Mouse (Mus musculus): ENCODE measurements at regions not wholly inside any gene's neighbourhood (a gene's known extent, or its start where the extent isn't known, plus 50 kb on each side); places are given as distances from the start of the nearest gene placed in this dataset.

DNA sequence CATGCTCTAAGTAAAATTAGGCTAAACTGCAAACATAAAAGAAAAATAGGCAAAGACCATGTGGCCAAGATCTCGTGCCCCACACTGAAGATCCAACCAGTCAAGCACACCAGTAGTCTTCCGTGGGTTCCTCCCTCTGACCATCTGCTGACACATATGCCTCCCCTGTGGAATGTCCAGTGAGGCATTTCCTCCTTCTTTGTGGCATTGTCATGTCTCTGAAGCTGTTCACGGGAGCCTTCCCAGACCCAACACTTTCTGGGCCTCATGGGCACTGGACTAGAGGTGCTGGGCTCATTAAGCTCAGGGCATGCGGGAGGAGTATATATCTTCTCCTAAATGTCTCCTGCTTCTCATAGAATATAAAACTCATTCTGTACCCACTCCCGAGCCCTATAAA is 237.3 kb upstream of the Hes1 start:
- no peak for ATAC-seq (replicated peaks; ENCODE audit: low FRiP score, low TSS enrichment, poor library complexity, severe bottlenecking)

DNA sequence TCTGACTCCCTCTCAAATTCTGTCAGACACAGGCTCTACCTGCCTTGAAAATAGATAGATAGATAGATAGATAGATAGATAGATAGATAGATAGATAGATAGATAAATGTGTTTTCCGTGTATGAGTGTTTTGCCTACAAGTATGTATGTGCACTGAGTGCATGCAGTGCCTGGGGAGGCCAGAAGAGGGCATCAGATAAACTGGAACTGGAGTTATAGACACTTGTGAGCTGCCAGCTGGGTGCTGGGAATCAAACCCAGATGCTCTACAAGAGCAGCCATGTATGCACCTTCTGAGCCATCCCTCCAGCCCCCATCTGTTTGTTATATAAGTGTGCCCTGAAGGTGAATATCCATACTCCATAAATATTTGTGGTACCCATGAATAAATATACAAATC is 236.4 kb upstream of the Hes1 start:
- no peak for ATAC-seq (replicated peaks; ENCODE audit: low FRiP score, low TSS enrichment, poor library complexity, severe bottlenecking)

GRCm38 (mm10) chr16:29829457-29829856 is 234.7 kb upstream of the Hes1 start:
- no peak for ATAC-seq (replicated peaks; ENCODE audit: low FRiP score, low TSS enrichment, poor library complexity, severe bottlenecking)

DNA sequence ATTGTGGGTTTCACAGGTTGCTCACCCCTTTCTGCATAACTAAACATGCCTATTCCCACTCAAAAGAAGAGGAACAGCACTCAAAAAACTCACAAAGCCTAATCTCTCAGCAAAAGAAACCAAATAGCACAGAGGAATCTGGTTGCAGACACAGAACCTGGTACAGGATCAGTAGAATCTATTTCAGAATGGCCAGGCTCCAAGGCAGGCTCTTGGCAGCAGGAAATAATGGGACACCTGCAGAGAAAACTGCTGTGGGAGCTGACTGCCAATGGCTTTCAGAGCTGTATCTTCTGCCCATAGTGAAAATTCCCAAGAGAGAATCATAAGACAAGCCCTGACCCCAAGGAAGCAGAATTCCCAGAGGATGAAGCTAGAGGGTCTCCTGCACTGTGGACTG is 234.1 kb upstream of the Hes1 start:
- no peak for ATAC-seq (replicated peaks; ENCODE audit: low FRiP score, low TSS enrichment, poor library complexity, severe bottlenecking)

DNA sequence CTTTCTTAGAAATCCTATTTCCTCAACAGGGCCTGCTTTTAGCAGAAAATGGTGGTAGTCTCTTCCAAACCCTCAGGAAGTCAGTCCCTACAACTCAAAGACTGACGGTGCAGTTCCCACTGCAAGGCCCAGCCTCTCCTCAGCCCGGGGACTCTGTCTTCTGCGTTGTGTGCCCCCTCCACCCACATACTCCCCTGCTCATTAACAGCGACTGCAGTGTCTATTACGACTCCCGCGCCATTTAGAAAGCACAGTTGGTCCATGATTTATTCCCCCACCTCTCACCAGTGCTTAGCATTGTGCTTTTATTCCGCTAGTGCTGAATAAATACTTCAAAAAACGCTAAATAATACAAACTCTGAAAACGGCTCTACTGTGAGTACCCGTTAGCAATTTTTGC is 230.9 kb upstream of the Hes1 start:
- ATAC-seq (replicated peaks; ENCODE audit: low FRiP score, low TSS enrichment, poor library complexity, severe bottlenecking): no peak

DNA sequence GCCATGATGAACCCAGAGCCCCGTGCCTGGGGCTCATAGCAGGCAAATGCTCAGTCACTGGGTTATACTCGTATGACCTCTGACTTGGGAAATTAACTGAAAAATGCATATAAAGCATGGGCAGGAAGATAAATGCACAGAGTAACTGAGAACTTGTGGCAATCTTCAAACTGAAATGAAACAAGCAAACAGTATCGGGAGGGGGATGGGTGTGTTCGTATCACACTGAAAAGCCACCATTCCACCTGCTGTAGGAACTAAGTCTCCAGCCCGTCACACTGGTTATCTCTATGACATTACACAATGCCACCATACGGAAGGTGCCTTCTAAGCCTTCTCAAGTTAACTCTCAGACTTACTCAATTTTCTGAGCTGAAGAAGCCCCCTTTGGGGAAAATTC is 230.3 kb upstream of the Hes1 start:
- ATAC-seq (replicated peaks; ENCODE audit: low FRiP score, low TSS enrichment, poor library complexity, severe bottlenecking): peak; percentile 94

GRCm38 (mm10) chr16:29834669-29835068 is 229.5 kb upstream of the Hes1 start:
- no peak for ATAC-seq (replicated peaks; ENCODE audit: low FRiP score, low TSS enrichment, poor library complexity, severe bottlenecking)

- no peak for ATAC-seq (replicated peaks; ENCODE audit: low FRiP score, low TSS enrichment, poor library complexity, severe bottlenecking)
Observed at GRCm38 (mm10) chr16:29837025-29837629, 227.1 kb upstream of the Hes1 start.

- ATAC-seq (replicated peaks; ENCODE audit: low FRiP score, low TSS enrichment, poor library complexity, severe bottlenecking): no peak
Observed at GRCm38 (mm10) chr16:29837874-29838273, 226.3 kb upstream of the Hes1 start.

GRCm38 (mm10) chr16:29838981-29839661 is 225.1 kb upstream of the Hes1 start:
- ATAC-seq (replicated peaks; ENCODE audit: low FRiP score, low TSS enrichment, poor library complexity, severe bottlenecking): peak; percentile 74

GRCm38 (mm10) chr16:29839662-29840001 is 224.6 kb upstream of the Hes1 start:
- no peak for ATAC-seq (replicated peaks; ENCODE audit: low FRiP score, low TSS enrichment, poor library complexity, severe bottlenecking)

GRCm38 (mm10) chr16:29840412-29840811 is 223.8 kb upstream of the Hes1 start:
- ATAC-seq (replicated peaks; ENCODE audit: low FRiP score, low TSS enrichment, poor library complexity, severe bottlenecking): peak; percentile 25; the same call in 1 of the 2 replicates

DNA sequence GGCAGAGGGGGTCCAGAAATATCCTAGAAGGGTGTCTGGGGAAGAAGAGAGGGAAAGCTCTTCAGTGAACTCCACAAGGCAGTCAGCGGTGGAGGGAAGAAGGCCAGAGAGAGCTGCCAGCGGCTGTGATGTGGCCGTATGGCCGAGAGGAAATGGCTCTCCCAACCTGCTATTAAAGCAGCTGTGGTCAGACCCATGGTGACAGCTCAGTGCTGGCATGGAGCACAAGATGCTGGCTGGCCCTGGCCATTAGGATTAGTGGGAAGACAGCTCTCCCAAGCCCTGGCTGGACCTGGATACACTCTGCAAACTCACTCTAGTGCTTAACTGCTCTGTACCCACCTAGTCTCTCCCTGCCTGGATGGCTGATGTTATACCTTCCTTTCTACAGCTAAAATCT is 223.1 kb upstream of the Hes1 start:
- no peak for ATAC-seq (replicated peaks; ENCODE audit: low FRiP score, low TSS enrichment, poor library complexity, severe bottlenecking)

GRCm38 (mm10) chr16:29842071-29842470 is 222.1 kb upstream of the Hes1 start:
- no peak for ATAC-seq (replicated peaks; ENCODE audit: low FRiP score, low TSS enrichment, poor library complexity, severe bottlenecking)

DNA sequence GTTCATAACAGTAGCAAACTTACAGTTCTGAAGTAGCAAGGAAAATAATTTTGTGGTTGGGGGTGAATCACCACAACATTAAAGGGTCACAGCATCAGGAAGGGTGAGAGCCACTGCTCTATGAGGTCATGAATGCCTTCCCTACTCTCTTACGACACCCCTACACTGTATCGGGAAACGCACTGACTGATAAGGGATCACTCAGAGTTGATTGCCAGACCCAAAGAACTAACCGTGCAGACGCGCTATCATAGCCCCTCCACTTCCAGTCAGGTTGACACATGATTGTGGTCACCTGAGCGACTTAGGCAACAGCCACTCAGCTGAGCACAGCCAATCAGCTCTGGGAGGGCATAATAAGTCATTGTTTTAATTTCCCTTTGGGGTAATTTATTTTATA is 220.7 kb upstream of the Hes1 start:
- peak; percentile 30 for ATAC-seq (replicated peaks; ENCODE audit: low FRiP score, low TSS enrichment, poor library complexity, severe bottlenecking)

GRCm38 (mm10) chr16:29844706-29845596 is 219.2 kb upstream of the Hes1 start:
- peak; percentile 49 for ATAC-seq (replicated peaks; ENCODE audit: low FRiP score, low TSS enrichment, poor library complexity, severe bottlenecking)

- peak; percentile 89 for ATAC-seq (replicated peaks; ENCODE audit: low FRiP score, low TSS enrichment, poor library complexity, severe bottlenecking)
Observed at GRCm38 (mm10) chr16:29845597-29845986, 218.6 kb upstream of the Hes1 start.

DNA sequence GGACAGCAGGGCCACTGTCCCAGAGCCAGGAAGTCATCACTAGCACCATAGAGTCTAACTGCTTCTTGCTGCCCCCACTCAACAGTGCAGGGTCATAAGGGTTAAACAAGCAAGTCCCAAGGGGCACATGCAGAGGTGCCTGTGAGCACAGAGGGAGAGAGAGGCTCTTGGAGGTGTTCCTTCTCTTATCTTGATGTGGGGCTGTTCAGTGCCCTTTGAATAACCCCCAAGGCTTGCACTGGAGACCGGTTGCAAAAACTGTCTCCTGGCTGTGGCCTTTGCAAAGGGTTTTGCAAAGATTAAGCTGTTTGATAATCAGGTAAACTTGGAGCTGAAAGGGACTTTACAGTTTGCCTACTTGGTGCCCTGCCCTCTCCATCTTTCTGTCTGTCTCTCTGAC is 217.1 kb upstream of the Hes1 start:
- ATAC-seq (replicated peaks; ENCODE audit: low FRiP score, low TSS enrichment, poor library complexity, severe bottlenecking): no peak; the same call in 1 of the 2 replicates

DNA sequence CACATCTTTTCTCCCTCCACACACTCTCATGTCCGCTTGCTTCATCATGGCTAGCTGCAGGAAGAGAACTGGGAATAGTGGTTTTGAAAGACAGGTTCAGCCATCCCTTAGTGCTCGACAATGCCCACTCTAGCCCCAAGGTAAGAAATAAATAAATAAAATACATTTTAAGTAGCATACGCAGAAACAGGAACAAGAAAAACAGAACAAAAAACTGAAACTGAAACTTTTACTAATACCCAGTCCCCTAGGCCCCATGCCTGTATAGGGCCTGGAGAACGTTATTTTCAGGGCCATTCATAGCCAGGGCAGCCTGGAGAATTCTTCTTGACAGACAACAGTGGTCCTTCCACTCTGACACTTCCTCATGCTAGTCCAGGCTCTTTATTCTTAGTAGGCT is 216.4 kb upstream of the Hes1 start:
- ATAC-seq (replicated peaks; ENCODE audit: low FRiP score, low TSS enrichment, poor library complexity, severe bottlenecking): no peak

DNA sequence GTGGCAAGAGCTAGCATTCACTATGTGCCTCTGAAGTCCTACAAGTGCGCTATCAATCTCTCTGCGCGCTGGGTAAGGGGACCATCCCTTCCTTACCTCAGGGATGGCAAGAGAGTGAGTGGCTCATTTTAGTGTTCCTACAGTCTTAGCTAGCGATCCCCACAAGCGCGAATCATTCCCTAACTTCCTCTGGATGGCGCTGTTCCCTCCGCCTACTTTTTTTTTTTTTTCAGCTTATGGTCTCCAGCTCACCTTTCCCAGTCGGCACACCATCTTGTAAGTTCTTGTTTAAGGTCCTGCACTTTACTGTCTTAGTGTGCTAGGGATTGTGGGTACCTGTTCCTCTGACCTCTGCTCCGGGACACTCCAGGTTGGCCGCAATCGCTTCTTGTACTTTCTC is 215.7 kb upstream of the Hes1 start:
- no peak for ATAC-seq (replicated peaks; ENCODE audit: low FRiP score, low TSS enrichment, poor library complexity, severe bottlenecking)

DNA sequence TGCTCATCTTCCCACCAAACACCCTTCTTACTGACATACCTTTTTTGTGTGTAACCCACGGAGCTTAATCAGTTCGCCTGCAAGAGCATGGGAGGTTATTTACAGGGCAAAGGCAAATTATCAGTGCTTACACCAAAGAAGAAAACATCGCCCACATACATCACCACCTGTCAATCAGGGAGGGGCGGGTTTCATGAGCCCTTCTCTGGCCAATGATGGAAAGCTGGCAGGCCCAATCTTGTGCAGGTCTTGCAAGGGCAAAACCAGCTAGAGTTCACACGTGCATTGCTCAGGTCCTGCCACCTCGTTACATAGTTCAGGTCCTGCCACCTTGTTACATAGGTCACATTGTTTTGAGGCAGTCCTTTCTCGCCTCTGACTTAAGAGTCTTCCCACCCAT is 214.7 kb upstream of the Hes1 start:
- peak; percentile 47 for ATAC-seq (replicated peaks; ENCODE audit: low FRiP score, low TSS enrichment, poor library complexity, severe bottlenecking)
